Mouse (Mus musculus) ES-Bruce4 (cell line): ENCODE data around the gene Ttc28. TPM values are rescaled to one million over a fixed set of nuclear protein-coding genes. Genes with fewer than 3 reads are reported as not detected.

Experiments used
- H3K27ac ChIP-seq: 2 replicates; pipeline ENCODE4 v1.5.1; 2012; ENCODE audit warnings: low read length, inconsistent platforms; ENCODE audit not compliant: insufficient read depth
- H3K27me3 ChIP-seq: 2 replicates; pipeline ENCODE4 v1.6.1; 2012; ENCODE audit warnings: mild to moderate bottlenecking, low read length, inconsistent platforms; ENCODE audit not compliant: control insufficient read depth, poor library complexity, insufficient read depth, severe bottlenecking
- H3K36me3 ChIP-seq: 2 replicates; pipeline ENCODE4 v1.6.1; 2012; ENCODE audit warnings: inconsistent platforms, mild to moderate bottlenecking, low read length, moderate library complexity; ENCODE audit not compliant: control insufficient read depth, poor library complexity, insufficient read depth, severe bottlenecking
- H3K4me1 ChIP-seq: one replicate; pipeline ENCODE4 v1.8.1; 2011; ENCODE audit warnings: low read length; ENCODE audit not compliant: control insufficient read depth, insufficient read depth
- H3K4me3 ChIP-seq: 2 replicates; pipeline ENCODE4 v1.5.1; 2011; ENCODE audit warnings: low read depth, mild to moderate bottlenecking, low read length
- H3K9ac ChIP-seq: 2 replicates; pipeline ENCODE4 v1.6.1; 2012; ENCODE audit warnings: low read depth, mild to moderate bottlenecking, inconsistent platforms; ENCODE audit not compliant: poor library complexity, severe bottlenecking
- H3K9me3 ChIP-seq: replicated peaks from 2 replicates; pipeline ENCODE4 v1.6.1; 2012; ENCODE audit warnings: mild to moderate bottlenecking, low read length, inconsistent platforms; ENCODE audit not compliant: control insufficient read depth, poor library complexity, insufficient read depth, severe bottlenecking
- CTCF ChIP-seq: IDR thresholded peaks from one replicate; pipeline ENCODE4 v1.8.1; 2011; ENCODE audit warnings: low read depth, low read length
- EP300 ChIP-seq: IDR thresholded peaks from 2 replicates; pipeline ENCODE4 v1.6.1; 2011; ENCODE audit warnings: low read depth, low read length; ENCODE audit not compliant: insufficient read depth
- POLR2A ChIP-seq: IDR thresholded peaks from one replicate; pipeline ENCODE4 v1.8.1; 2011; ENCODE audit warnings: low read length; ENCODE audit not compliant: insufficient read depth
- polyA plus RNA-seq: library from polyadenylated mRNA; stranded (reverse); fragments of >200 nt; gene quantifications from 2 replicates; pipeline ENCODE4 v1.2.4, GENCODE M21; 2011; ENCODE audit warnings: low read depth; ENCODE audit not compliant: missing spikeins, insufficient read depth, insufficient read length

Gene Ttc28
- polyA plus RNA-seq, 1 experiment, result 2.5 TPM

- Histone ChIP-seq H3K36me3 (no peaks in the 10 kb centered on the region), H3K27me3 (no peaks in the 10 kb centered on the region), H3K9me3 (no peaks in the 10 kb centered on the region), H3K9ac (no peak overlapping the region), H3K4me1 (no peaks in the 10 kb centered on the region), H3K27ac (no peak overlapping the region), H3K4me3 (no peak overlapping the region)
- TF ChIP-seq EP300 (no peak), CTCF (no peak), POLR2A (no peak)
Measured at GRCm38 (mm10) chr5:111085849-111086248, 206.2 kb downstream of the Ttc28 start.

GRCm38 (mm10) chr5:111096750-111097149 lies 217.1 kb downstream of the Ttc28 start:
- Histone ChIP-seq H3K27me3 (no peaks in the 10 kb centered on the region), H3K36me3 (no peaks in the 10 kb centered on the region), H3K4me3 (no peak overlapping the region), H3K9ac (no peak overlapping the region), H3K4me1 (no peaks in the 10 kb centered on the region), H3K27ac (no peak overlapping the region), H3K9me3 (no peaks in the 10 kb centered on the region)
- no peak for TF ChIP-seq EP300
- TF ChIP-seq CTCF, result no peak
- no peak for TF ChIP-seq POLR2A

- Histone ChIP-seq H3K9ac (no peak overlapping the region), H3K36me3 (no peaks in the 10 kb centered on the region), H3K27me3 (no peaks in the 10 kb centered on the region), H3K4me1 (no peaks in the 10 kb centered on the region), H3K27ac (no peak overlapping the region), H3K4me3 (no peak overlapping the region), H3K9me3 (no peaks in the 10 kb centered on the region)
- TF ChIP-seq EP300 (no peak), POLR2A (no peak), CTCF (no peak)
Measured at GRCm38 (mm10) chr5:111097233-111098160, 217.9 kb downstream of the Ttc28 start.

GRCm38 (mm10) chr5:111098516-111099274 lies 219.1 kb downstream of the Ttc28 start:
- H3K9ac ChIP-seq, result no peak overlapping the region

GRCm38 (mm10) chr5:111100585-111100984 lies 221.0 kb downstream of the Ttc28 start:
- H3K4me3 ChIP-seq, result no peak overlapping the region
- no peak overlapping the region for H3K27ac ChIP-seq
- TF ChIP-seq CTCF (no peak), POLR2A (no peak), EP300 (no peak)
- H3K36me3 ChIP-seq, result no peaks in the 10 kb centered on the region
- H3K4me1 ChIP-seq, result no peaks in the 10 kb centered on the region
- H3K9me3 ChIP-seq, result no peaks in the 10 kb centered on the region
- no peaks in the 10 kb centered on the region for H3K27me3 ChIP-seq
- no peak overlapping the region for H3K9ac ChIP-seq

More at GRCm38 (mm10) chr5:111098516-111099274, 219.1 kb downstream of the Ttc28 start:
- Histone ChIP-seq H3K4me3 (no peak overlapping the region), H3K9me3 (no peaks in the 10 kb centered on the region), H3K27ac (no peak overlapping the region), H3K4me1 (no peaks in the 10 kb centered on the region), H3K36me3 (no peaks in the 10 kb centered on the region), H3K27me3 (no peaks in the 10 kb centered on the region)
- no peak for TF ChIP-seq POLR2A
- no peak for TF ChIP-seq CTCF
- TF ChIP-seq EP300, result no peak
